Mouse (Mus musculus): ENCODE data around the gene Selenon. TPM values are rescaled to one million over a fixed set of nuclear protein-coding genes. Genes with fewer than 3 reads are reported as not detected.
"Not testable (repeated sequence)": the region's sequence is repeated elsewhere in the genome, so short reads cannot be mapped to it uniquely, and the experiment has no call there.

The Selenon gene
- polyA plus RNA-seq, 1 experiment from 2014 or later = 48.0 TPM

DNA sequence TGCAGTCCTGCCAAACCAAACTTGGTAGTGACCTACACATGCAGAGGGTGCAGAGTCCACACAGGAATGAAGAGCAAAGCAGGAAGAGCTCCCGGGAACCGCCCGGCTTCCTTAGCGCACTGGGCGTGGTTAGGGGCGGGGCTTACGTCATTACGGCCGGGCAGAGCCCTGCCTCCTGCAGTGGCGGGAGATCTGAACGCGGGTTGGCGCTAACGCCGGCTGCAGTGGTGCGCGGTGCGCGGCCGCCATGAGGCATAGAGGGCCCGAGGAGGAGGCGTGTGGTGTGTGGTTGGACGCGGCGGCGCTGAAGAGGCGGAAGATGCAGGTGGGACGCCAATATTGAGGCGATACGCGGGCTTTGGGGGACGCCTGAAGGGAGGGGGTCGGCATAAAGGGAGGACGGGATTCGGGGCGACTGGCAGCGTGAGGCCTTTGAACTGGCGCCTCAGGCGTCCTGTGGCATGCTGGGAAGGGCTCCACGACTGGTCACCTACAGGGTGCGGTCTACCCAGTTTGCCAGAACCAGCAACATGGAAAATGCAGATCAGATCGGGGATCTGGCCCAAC lies 41.0 kb downstream of the Selenon start, which contains the start of gene Aunip:
TSS of gene Aunip (plus strand) at position 155 of the 567 bp plus-strand sequence.
- Histone ChIP-seq H3K27me3 (ENCODE audit: control insufficient read depth, insufficient read depth, low read length) (no peaks in the 10 kb centered on the region), H3K4me1 (ENCODE audit: control insufficient read depth, insufficient read depth, low read length) (peaks cover 10% of the 10 kb centered on the region), H3K9ac (ENCODE audit: low read length) (peak within 1 kb of the TSS; percentile 57), H3K27ac (ENCODE audit: low read depth, low read length) (no peak within 1 kb of the TSS), H3K4me2 (ENCODE audit: low read depth) (peak within 1 kb of the TSS; percentile 73), H3K36me3 (ENCODE audit: control insufficient read depth, insufficient read depth, low read length) (no peaks in the 10 kb centered on the region), H3K9me3 (ENCODE audit: control insufficient read depth, low read length) (no peaks in the 10 kb centered on the region), H3K4me3 (ENCODE audit: low read depth, low read length) (peak within 1 kb of the TSS; percentile 50)
- WGBS = under 1% methylated on average over 41 of the region's 42 CpGs
- ATAC-seq (ENCODE audit: insufficient read depth, low FRiP score, low TSS enrichment) = peak; percentile 93
- peak; percentile 96 for DNase-seq (ENCODE audit: low spot score)

DNA sequence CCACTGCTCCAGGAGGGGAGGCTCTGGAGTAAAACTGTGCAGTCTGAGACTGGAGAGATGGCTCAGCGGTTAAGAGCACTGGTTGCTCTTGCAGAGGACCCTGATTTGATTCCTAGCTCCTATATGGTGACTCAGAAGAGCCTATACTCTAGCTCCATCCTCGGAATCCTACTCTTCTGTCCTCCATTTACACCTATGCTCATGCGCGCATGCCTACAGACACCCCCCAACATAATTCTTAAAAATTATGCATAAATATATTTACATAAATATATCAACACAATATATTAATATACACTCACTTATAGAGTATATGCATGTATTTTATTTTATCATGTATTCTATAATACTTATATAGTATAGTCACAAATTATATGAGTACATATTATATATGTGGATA lies 41.6 kb downstream of the Selenon start:
- Histone ChIP-seq H3K27ac (ENCODE audit: low read depth, low read length) (no peak overlapping the region), H3K9ac (ENCODE audit: low read length) (no peak overlapping the region), H3K4me3 (ENCODE audit: low read depth, low read length) (no peak overlapping the region), H3K36me3 (ENCODE audit: control insufficient read depth, insufficient read depth, low read length) (no peaks in the 10 kb centered on the region), H3K27me3 (ENCODE audit: control insufficient read depth, insufficient read depth, low read length) (no peaks in the 10 kb centered on the region), H3K4me1 (ENCODE audit: control insufficient read depth, insufficient read depth, low read length) (peaks cover 10% of the 10 kb centered on the region), H3K9me3 (ENCODE audit: control insufficient read depth, low read length) (no peaks in the 10 kb centered on the region), H3K4me2 (ENCODE audit: low read depth) (no peak overlapping the region; the same call in 1 of the 2 replicates)
- no peak for DNase-seq (ENCODE audit: low spot score)
- WGBS = 74% methylated on average over 4 of the region's 4 CpGs
- ATAC-seq (ENCODE audit: insufficient read depth, low FRiP score, low TSS enrichment) = peak; percentile 18; the same call in 1 of the 2 replicates

DNA sequence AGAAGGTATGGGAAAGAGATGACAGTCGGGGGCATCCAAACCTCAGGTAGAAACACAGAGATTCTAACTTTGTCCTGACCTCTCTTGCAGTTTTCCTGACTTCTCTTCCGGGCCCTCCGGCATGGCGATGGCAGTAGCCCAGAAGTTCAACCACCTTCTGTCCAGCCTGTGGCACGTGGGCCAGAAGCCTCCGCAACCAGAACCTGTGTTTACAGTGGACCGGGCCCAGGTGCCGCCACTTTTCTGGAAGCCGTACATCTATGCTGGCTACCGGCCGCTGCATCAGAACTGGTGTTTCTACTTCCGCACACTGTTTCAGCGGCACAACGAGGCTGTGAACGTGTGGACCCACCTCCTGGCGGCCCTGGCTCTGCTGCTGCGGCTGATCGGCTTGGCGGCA lies 45.3 kb downstream of the Selenon start:
- Histone ChIP-seq H3K4me2 (ENCODE audit: low read depth) (no peak overlapping the region), H3K36me3 (ENCODE audit: control insufficient read depth, insufficient read depth, low read length) (no peaks in the 10 kb centered on the region), H3K9ac (ENCODE audit: low read length) (no peak overlapping the region), H3K27me3 (ENCODE audit: control insufficient read depth, insufficient read depth, low read length) (no peaks in the 10 kb centered on the region), H3K27ac (ENCODE audit: low read depth, low read length) (no peak overlapping the region), H3K9me3 (ENCODE audit: control insufficient read depth, low read length) (no peaks in the 10 kb centered on the region), H3K4me1 (ENCODE audit: control insufficient read depth, insufficient read depth, low read length) (peaks cover 3% of the 10 kb centered on the region), H3K4me3 (ENCODE audit: low read depth, low read length) (no peak overlapping the region)
- 87% methylated on average over 19 of the region's 19 CpGs for WGBS
- DNase-seq (ENCODE audit: low spot score) (no peak), ATAC-seq (ENCODE audit: insufficient read depth, low FRiP score, low TSS enrichment) (no peak)

DNA sequence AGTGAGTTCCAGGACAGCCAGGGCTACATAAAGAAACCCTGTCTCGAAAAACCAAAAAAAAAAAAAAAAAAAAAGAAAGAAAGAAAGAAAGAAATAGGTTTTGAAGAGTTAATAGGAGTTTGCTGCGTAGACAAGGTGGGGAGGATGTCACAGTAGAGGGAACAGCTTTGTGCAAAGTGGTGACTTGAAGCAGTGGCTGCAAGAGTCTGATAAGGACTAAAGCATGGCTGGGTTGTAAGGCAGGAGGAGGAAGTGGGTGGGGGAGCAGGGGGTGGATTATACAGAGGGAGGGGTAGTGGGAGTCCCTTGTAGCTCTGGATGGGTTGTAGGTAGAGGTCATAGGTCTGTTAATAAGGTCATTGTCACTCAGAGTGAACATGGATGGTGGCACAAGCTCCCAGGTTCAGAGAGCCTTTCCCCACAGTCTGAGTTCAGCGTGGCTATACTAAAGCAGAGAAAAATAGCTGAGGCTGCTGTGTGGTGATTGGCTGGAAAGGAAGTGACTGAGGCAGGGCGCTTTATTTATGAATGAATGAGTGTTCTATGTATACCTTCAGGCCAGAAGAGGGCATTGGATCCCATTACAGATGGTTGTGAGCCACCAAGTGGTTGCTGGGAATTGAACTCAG lies 45.9 kb downstream of the Selenon start:
- no peaks in the 10 kb centered on the region for H3K27me3 ChIP-seq (ENCODE audit: control insufficient read depth, insufficient read depth, low read length)
- ATAC-seq (ENCODE audit: insufficient read depth, low FRiP score, low TSS enrichment) (no peak), DNase-seq (ENCODE audit: low spot score) (no peak)
- H3K36me3 ChIP-seq (ENCODE audit: control insufficient read depth, insufficient read depth, low read length) = no peaks in the 10 kb centered on the region
- H3K4me1 ChIP-seq (ENCODE audit: control insufficient read depth, insufficient read depth, low read length) = no peaks in the 10 kb centered on the region
- no peak overlapping the region for H3K9ac ChIP-seq (ENCODE audit: low read length)
- 81% methylated on average over 3 of the region's 4 CpGs for WGBS
- H3K9me3 ChIP-seq (ENCODE audit: control insufficient read depth, low read length) = no peaks in the 10 kb centered on the region
- H3K4me3 ChIP-seq (ENCODE audit: low read depth, low read length) = no peak overlapping the region
- no peak overlapping the region for H3K27ac ChIP-seq (ENCODE audit: low read depth, low read length)
- no peak overlapping the region for H3K4me2 ChIP-seq (ENCODE audit: low read depth)

DNA sequence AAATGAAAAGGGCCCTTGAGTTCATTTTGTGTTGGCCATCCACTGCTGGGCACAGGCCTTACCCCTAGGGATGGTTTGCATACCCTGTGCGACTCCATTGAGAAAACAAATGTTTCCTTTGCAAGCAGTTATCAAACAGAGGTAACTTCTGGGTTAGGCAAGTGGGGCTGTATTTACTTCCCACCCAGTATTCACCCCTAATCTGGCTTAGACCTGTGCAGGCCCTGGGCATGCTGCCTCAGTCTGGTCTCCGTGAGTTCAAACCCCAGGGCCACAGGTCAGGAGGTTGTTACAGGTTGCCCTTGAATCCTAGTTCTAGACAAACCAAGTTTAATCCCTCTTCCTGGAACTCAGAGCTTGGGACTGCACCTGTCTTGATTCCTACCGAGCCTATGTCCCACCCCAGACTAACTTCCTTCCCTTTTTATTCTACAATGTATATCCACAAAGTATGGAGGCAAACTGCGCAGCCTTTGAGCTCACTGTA lies 46.6 kb downstream of the Selenon start:
- Histone ChIP-seq H3K4me2 (ENCODE audit: low read depth) (no peak overlapping the region), H3K36me3 (ENCODE audit: control insufficient read depth, insufficient read depth, low read length) (no peaks in the 10 kb centered on the region), H3K27me3 (ENCODE audit: control insufficient read depth, insufficient read depth, low read length) (no peaks in the 10 kb centered on the region), H3K4me1 (ENCODE audit: control insufficient read depth, insufficient read depth, low read length) (no peaks in the 10 kb centered on the region), H3K9ac (ENCODE audit: low read length) (no peak overlapping the region), H3K4me3 (ENCODE audit: low read depth, low read length) (no peak overlapping the region), H3K27ac (ENCODE audit: low read depth, low read length) (no peak overlapping the region), H3K9me3 (ENCODE audit: control insufficient read depth, low read length) (no peaks in the 10 kb centered on the region)
- 93% methylated on average over 4 of the region's 4 CpGs for WGBS
- ATAC-seq (ENCODE audit: insufficient read depth, low FRiP score, low TSS enrichment) (no peak), DNase-seq (ENCODE audit: low spot score) (no peak)

DNA sequence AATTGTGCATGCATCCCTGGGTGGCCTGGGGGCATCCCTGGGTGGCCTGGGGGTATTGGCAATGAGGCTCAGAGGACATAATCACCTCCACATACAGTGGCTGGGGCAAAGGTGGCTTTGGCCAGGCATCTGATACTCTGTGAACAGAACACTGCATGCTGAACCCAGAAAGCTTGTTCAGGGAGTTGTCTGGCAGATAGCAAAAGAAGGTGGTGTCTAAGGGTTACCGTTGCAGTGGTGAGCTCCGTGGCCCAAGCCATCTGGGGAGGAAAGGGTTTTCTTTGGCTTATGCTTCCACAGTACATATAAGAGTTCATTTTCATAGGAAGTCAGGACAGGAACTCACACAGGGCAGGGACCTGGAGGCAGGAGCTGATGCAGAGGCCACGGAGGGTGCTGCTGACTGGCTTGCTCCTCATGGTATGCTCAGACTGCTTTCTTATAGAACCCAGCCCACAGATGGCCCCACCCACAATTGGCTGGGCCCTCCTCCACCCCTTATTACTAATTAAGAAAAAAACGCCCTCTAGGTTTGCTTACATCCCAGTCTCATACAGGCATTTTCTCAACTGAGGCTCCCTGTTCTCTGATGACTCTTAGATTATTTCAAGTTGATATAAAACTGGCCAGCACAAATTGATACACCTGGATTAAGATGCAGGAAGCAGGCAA lies 48.1 kb downstream of the Selenon start:
- Histone ChIP-seq H3K9me3 (ENCODE audit: control insufficient read depth, low read length) (no peaks in the 10 kb centered on the region), H3K36me3 (ENCODE audit: control insufficient read depth, insufficient read depth, low read length) (no peaks in the 10 kb centered on the region), H3K4me3 (ENCODE audit: low read depth, low read length) (no peak overlapping the region), H3K9ac (ENCODE audit: low read length) (no peak overlapping the region), H3K27me3 (ENCODE audit: control insufficient read depth, insufficient read depth, low read length) (no peaks in the 10 kb centered on the region), H3K4me1 (ENCODE audit: control insufficient read depth, insufficient read depth, low read length) (no peaks in the 10 kb centered on the region), H3K4me2 (ENCODE audit: low read depth) (no peak overlapping the region), H3K27ac (ENCODE audit: low read depth, low read length) (no peak overlapping the region)
- 81% methylated on average over 4 of the region's 4 CpGs for WGBS
- no peak for ATAC-seq (ENCODE audit: insufficient read depth, low FRiP score, low TSS enrichment)
- no peak for DNase-seq (ENCODE audit: low spot score)

DNA sequence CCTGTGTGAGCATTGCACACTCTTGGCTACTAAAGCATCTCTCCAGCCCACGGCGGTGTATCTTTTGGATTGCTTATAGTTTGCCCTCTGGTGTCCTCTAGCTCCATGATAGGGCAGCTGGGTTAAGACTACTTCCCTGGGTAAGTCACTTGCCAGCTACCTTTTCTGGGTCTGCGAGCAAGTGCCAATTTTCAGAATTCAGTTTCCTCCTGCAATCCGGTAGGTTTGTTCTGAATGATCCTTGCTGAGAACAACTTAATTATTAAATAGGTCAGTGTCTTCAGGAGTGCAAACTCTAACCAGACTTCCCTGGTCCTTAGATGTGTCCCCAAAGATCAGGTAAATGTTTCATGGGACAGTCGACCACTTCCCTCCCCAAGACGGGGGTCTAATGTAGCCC lies 50.9 kb downstream of the Selenon start:
- ATAC-seq (ENCODE audit: insufficient read depth, low FRiP score, low TSS enrichment) (no peak), DNase-seq (ENCODE audit: low spot score) (no peak)
- Histone ChIP-seq H3K36me3 (ENCODE audit: control insufficient read depth, insufficient read depth, low read length) (no peaks in the 10 kb centered on the region), H3K4me1 (ENCODE audit: control insufficient read depth, insufficient read depth, low read length) (0 out of 2 replicates have a peak, but pooled peaks cover 3% of the 10 kb centered on the region), H3K4me3 (ENCODE audit: low read depth, low read length) (no peak overlapping the region), H3K4me2 (ENCODE audit: low read depth) (no peak overlapping the region), H3K27me3 (ENCODE audit: control insufficient read depth, insufficient read depth, low read length) (no peaks in the 10 kb centered on the region; the same call in 1 of the 2 replicates), H3K9ac (ENCODE audit: low read length) (no peak overlapping the region), H3K27ac (ENCODE audit: low read depth, low read length) (no peak overlapping the region), H3K9me3 (ENCODE audit: control insufficient read depth, low read length) (no peaks in the 10 kb centered on the region)
- WGBS = 92% methylated on average over 6 of the region's 6 CpGs

DNA sequence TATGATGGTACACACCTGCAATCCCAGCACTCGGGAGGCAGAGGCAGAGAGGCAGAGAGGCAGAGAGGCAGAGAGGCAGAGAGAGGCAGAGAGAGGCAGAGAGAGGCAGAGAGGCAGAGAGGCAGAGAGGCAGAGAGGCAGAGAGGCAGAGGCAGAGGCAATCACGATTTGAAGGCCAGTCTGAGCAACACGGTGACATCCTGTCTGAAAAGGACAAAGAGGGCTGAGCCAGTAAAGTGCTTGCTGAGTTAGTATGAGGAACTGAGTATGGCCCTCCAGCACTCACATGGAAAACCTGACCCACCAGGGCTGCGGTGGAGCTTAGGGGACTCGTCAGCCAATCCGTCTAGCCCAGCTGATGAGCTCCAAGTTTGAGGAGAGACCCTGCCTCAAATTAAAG lies 53.0 kb downstream of the Selenon start:
- H3K4me2 ChIP-seq (ENCODE audit: low read depth); H3K27ac ChIP-seq (ENCODE audit: low read depth, low read length); ATAC-seq (ENCODE audit: insufficient read depth, low FRiP score, low TSS enrichment); H3K9ac ChIP-seq (ENCODE audit: low read length); H3K4me3 ChIP-seq (ENCODE audit: low read depth, low read length); H3K27me3 ChIP-seq (ENCODE audit: control insufficient read depth, insufficient read depth, low read length); DNase-seq (ENCODE audit: low spot score); H3K36me3 ChIP-seq (ENCODE audit: control insufficient read depth, insufficient read depth, low read length); H3K4me1 ChIP-seq (ENCODE audit: control insufficient read depth, insufficient read depth, low read length); H3K9me3 ChIP-seq (ENCODE audit: control insufficient read depth, low read length): not testable (repeated sequence)
- WGBS = 91% methylated on average over 6 of the region's 6 CpGs
